Mouse (Mus musculus) layer of hippocampus, postnatal 25 days (tissue): ENCODE results near the gene Wsb1. TPM values are rescaled to one million over a fixed set of nuclear protein-coding genes. Genes with fewer than 3 reads are reported as not detected.

Experiments
- total RNA-seq, 2 experiments: library from RNA; stranded (reverse); gene quantifications; 2 replicates each; pipeline ENCODE4 v1.2.3; 2021

Wsb1 gene
- total RNA-seq, 2 experiments from 2014 or later: 68.1 to 92.0 TPM

Other genes starting within 250 kb of the Wsb1 start
- 100 to 1,000 TPM; 189 to 205 TPM for gene Ksr1, start 108.3 kb downstream of the Wsb1 start, total RNA-seq
- under 1 TPM; 0.73 to 0.91 TPM for gene Gm9964, start 42.2 kb upstream of the Wsb1 start, total RNA-seq
- gene Nf1, start 85.0 kb upstream of the Wsb1 start, total RNA-seq: 100 to 1,000 TPM; 103 to 117 TPM
- gene Omg, start 249.4 kb upstream of the Wsb1 start, total RNA-seq: 100 to 1,000 TPM in 1 of 2 experiments, 10 to 100 TPM in 1; 95.9 to 101 TPM